Comparison of ENCODE assay signal across 14 mouse cellular contexts in the genomic region with DNA sequence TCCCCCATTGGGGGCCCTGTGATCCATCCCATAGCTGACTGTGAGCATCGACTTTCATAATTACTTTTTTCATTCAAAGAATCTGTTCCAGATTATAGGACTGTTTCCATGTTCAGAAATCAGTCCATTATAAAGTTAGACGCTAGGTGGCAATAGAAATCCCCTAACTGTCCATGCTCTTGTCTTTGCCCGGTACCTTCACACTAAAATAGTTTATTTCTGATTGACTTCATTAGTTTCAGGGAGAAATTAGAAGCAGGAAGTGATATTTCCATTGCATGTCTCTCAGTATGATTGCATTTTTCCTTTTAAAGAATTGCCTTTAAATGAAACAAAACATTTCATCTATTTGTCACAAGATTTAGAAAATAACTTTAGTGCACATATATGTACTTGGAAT.
DNase-seq lines count a peak whose midpoint lies in the region; ATAC-seq lines count a peak whose summit lies in the region.
"Had no signal": no experiment of that assay in that cellular context is flagged by ENCODE, and none has a peak within 500 bp of the region (broad histone marks: within the 10 kb centered on the region; RNA-seq: fewer than 3 reads in every experiment).

No protein-coding gene starts in this region.

- no peak overlapping the region for H3K9ac ChIP-seq in hindbrain, embryonic 11.5 days (ENCODE audit: low read depth, low read length)
- no peak overlapping the region for H3K9ac ChIP-seq in midbrain, embryonic 14.5 days (replicated peaks; ENCODE audit: low read length)
- H3K9ac ChIP-seq in midbrain, embryonic 16.5 days (ENCODE audit: low read depth, low read length): no peak overlapping the region
- H3K9ac ChIP-seq: heart, embryonic 13.5 days; neural tube, embryonic 13.5 days had no signal

- H3K27ac ChIP-seq in hindbrain, embryonic 11.5 days (ENCODE audit: low read depth, low read length): no peak overlapping the region
- no peak overlapping the region for H3K27ac ChIP-seq in hindbrain, embryonic 10.5 days
- H3K27ac ChIP-seq in midbrain, embryonic 14.5 days (replicated peaks; ENCODE audit: low read depth, low read length): no peak overlapping the region
- H3K27ac ChIP-seq in midbrain, embryonic 16.5 days (ENCODE audit: low read length): no peak overlapping the region
- H3K27ac ChIP-seq: heart, embryonic 13.5 days; macrophage; neural tube, embryonic 13.5 days had no signal

- WGBS in hindbrain, embryonic 11.5 days: 30% methylated on average over 3 of the region's 3 CpGs
- 29% methylated on average over 3 of the region's 3 CpGs for WGBS in hindbrain, embryonic 10.5 days
- 21% methylated on average over 3 of the region's 3 CpGs for WGBS in midbrain, embryonic 14.5 days
- WGBS in midbrain, embryonic 16.5 days: 19% methylated on average over 3 of the region's 3 CpGs

- no peak overlapping the region for H3K4me2 ChIP-seq in hindbrain, embryonic 11.5 days (replicated peaks; ENCODE audit: low read depth, low read length)
- H3K4me2 ChIP-seq in midbrain, embryonic 14.5 days (ENCODE audit: low read length): no peak overlapping the region
- H3K4me2 ChIP-seq in midbrain, embryonic 16.5 days (ENCODE audit: low read length): no peak overlapping the region
- H3K4me2 ChIP-seq: heart, embryonic 13.5 days; neural tube, embryonic 13.5 days had no signal

- H3K9me3 ChIP-seq in hindbrain, embryonic 11.5 days (ENCODE audit: control insufficient read depth, low read length): no peaks in the 10 kb centered on the region
- H3K9me3 ChIP-seq in hindbrain, embryonic 10.5 days: no peaks in the 10 kb centered on the region
- H3K9me3 ChIP-seq in midbrain, embryonic 14.5 days (ENCODE audit: control insufficient read depth, low read length): no peaks in the 10 kb centered on the region
- no peaks in the 10 kb centered on the region for H3K9me3 ChIP-seq in midbrain, embryonic 16.5 days (replicated peaks; ENCODE audit: control insufficient read depth, low read length, poor library complexity, severe bottlenecking)
- H3K9me3 ChIP-seq: G1E; heart, embryonic 13.5 days; neural tube, embryonic 13.5 days had no signal

- H3K27me3 ChIP-seq in hindbrain, embryonic 11.5 days (ENCODE audit: control insufficient read depth, insufficient read depth, low read length): no peaks in the 10 kb centered on the region
- H3K27me3 ChIP-seq in hindbrain, embryonic 10.5 days (ENCODE audit: insufficient read depth, poor library complexity, severe bottlenecking): no peaks in the 10 kb centered on the region
- H3K27me3 ChIP-seq in midbrain, embryonic 14.5 days (ENCODE audit: control insufficient read depth, insufficient read depth, low read length): no peaks in the 10 kb centered on the region
- H3K27me3 ChIP-seq in midbrain, embryonic 16.5 days (ENCODE audit: control insufficient read depth, insufficient read depth, low read depth, low read length): no peaks in the 10 kb centered on the region
- H3K27me3 ChIP-seq: heart, embryonic 13.5 days; neural tube, embryonic 13.5 days had no signal

- H3K36me3 ChIP-seq in hindbrain, embryonic 11.5 days (ENCODE audit: control insufficient read depth, insufficient read depth, low read length): no peaks in the 10 kb centered on the region
- no peaks in the 10 kb centered on the region for H3K36me3 ChIP-seq in hindbrain, embryonic 10.5 days
- H3K36me3 ChIP-seq in midbrain, embryonic 14.5 days (ENCODE audit: control insufficient read depth, insufficient read depth, low read length): no peaks in the 10 kb centered on the region
- no peaks in the 10 kb centered on the region for H3K36me3 ChIP-seq in midbrain, embryonic 16.5 days (ENCODE audit: control insufficient read depth, insufficient read depth, low read length)
- H3K36me3 ChIP-seq: G1E; heart, embryonic 13.5 days; neural tube, embryonic 13.5 days had no signal

- ATAC-seq in hindbrain, embryonic 11.5 days (ENCODE audit: low FRiP score): no peak
- ATAC-seq in midbrain, embryonic 14.5 days (ENCODE audit: low FRiP score, low TSS enrichment): no peak
- ATAC-seq in midbrain, embryonic 16.5 days: no peak

- peak; percentile 33 for DNase-seq in hindbrain, embryonic 11.5 days (ENCODE audit: low spot score)
- no peak for DNase-seq in hindbrain, embryonic 10.5 days (ENCODE audit: low spot score)
- peak; percentile 76 for DNase-seq in midbrain, embryonic 14.5 days
- peak; percentile 2 for DNase-seq in c-Kit-positive CD71-positive TER-119-negative erythroid progenitor cells, embryonic 14.5 days (ENCODE audit: low read depth)
- DNase-seq in natural killer cell, adult 2 months (ENCODE audit: low spot score in 2 of 2): no peak
- DNase-seq in thymus, postnatal 0 days (ENCODE audit: low spot score): no peak
- no peak for DNase-seq in left cerebral cortex, adult 11 months (ENCODE audit: low spot score)
- DNase-seq: spleen, adult 18-20 months; thymus, postnatal 25 days had no signal

- no peaks in the 10 kb centered on the region for H3K4me1 ChIP-seq in hindbrain, embryonic 11.5 days (replicated peaks; ENCODE audit: control insufficient read depth, insufficient read depth, low read length)
- no peaks in the 10 kb centered on the region for H3K4me1 ChIP-seq in hindbrain, embryonic 10.5 days (replicated peaks)
- H3K4me1 ChIP-seq in midbrain, embryonic 14.5 days (ENCODE audit: control insufficient read depth, insufficient read depth, low read length): no peaks in the 10 kb centered on the region
- no peaks in the 10 kb centered on the region for H3K4me1 ChIP-seq in midbrain, embryonic 16.5 days (ENCODE audit: control insufficient read depth, insufficient read depth, low read length)
- H3K4me1 ChIP-seq: heart, embryonic 13.5 days; neural tube, embryonic 13.5 days had no signal

- H3K4me3 ChIP-seq in hindbrain, embryonic 11.5 days (ENCODE audit: low read depth, low read length): no peak overlapping the region
- no peak overlapping the region for H3K4me3 ChIP-seq in hindbrain, embryonic 10.5 days
- no peak overlapping the region for H3K4me3 ChIP-seq in midbrain, embryonic 14.5 days (replicated peaks; ENCODE audit: low read depth, low read length)
- no peak overlapping the region for H3K4me3 ChIP-seq in midbrain, embryonic 16.5 days (ENCODE audit: low read depth, low read length)
- H3K4me3 ChIP-seq: heart, embryonic 13.5 days; neural tube, embryonic 13.5 days had no signal

Comparison
In these comparisons a context has a peak if more than half of its experiments do, and no peak if none do; other contexts are left out.
1. DNase-seq: peak in hindbrain, embryonic 11.5 days (single experiment), midbrain, embryonic 14.5 days (single experiment) and c-Kit-positive CD71-positive TER-119-negative erythroid progenitor cells, embryonic 14.5 days (single experiment); none in hindbrain, embryonic 10.5 days (single experiment), natural killer cell, adult 2 months (0 of 2), thymus, postnatal 0 days (single experiment) and left cerebral cortex, adult 11 months (single experiment).